Mouse (Mus musculus): ENCODE measurements around the gene Kcnma1. TPM values are rescaled to one million over a fixed set of nuclear protein-coding genes. Genes with fewer than 3 reads are reported as not detected.

The Kcnma1 gene
- polyA plus RNA-seq, 1 experiment from 2014 or later, result 6.5 TPM

GRCm38 (mm10) chr14:23719246-23719645 lies 295.0 kb downstream of the Kcnma1 start:
- ATAC-seq (ENCODE audit: insufficient number of reproducible peaks, low FRiP score, low TSS enrichment, low read depth), result no peak
- Histone ChIP-seq H3K36me3 (no peaks in the 10 kb centered on the region), H3K27ac (replicated peaks) (no peak overlapping the region), H3K4me3 (replicated peaks) (no peak overlapping the region), H3K9me3 (replicated peaks) (no peaks in the 10 kb centered on the region), H3K9ac (no peak overlapping the region), H3K27me3 (no peaks in the 10 kb centered on the region), H3K4me2 (replicated peaks) (no peak overlapping the region), H3K4me1 (peaks cover 7% of the 10 kb centered on the region)
- WGBS, result 74% methylated on average over 3 of the region's 3 CpGs

- WGBS, result 89% methylated on average over 6 of the region's 6 CpGs
- no peak overlapping the region for H3K4me3 ChIP-seq (replicated peaks)
- H3K4me2 ChIP-seq (replicated peaks), result no peak overlapping the region
- H3K9me3 ChIP-seq (replicated peaks), result no peaks in the 10 kb centered on the region
- H3K27ac ChIP-seq (replicated peaks), result no peak overlapping the region
- peaks cover 9% of the 10 kb centered on the region for H3K4me1 ChIP-seq
- no peak overlapping the region for H3K9ac ChIP-seq
- ATAC-seq (ENCODE audit: insufficient number of reproducible peaks, low FRiP score, low TSS enrichment, low read depth), result no peak
- H3K27me3 ChIP-seq, result no peaks in the 10 kb centered on the region
- no peaks in the 10 kb centered on the region for H3K36me3 ChIP-seq
Measured at GRCm38 (mm10) chr14:23718667-23719066, 295.6 kb downstream of the Kcnma1 start.

GRCm38 (mm10) chr14:23714396-23715131 lies 299.7 kb downstream of the Kcnma1 start:
- Histone ChIP-seq H3K9me3 (replicated peaks) (no peaks in the 10 kb centered on the region), H3K4me3 (replicated peaks) (no peak overlapping the region), H3K9ac (no peak overlapping the region), H3K27ac (replicated peaks) (no peak overlapping the region), H3K36me3 (no peaks in the 10 kb centered on the region), H3K27me3 (no peaks in the 10 kb centered on the region), H3K4me2 (replicated peaks) (no peak overlapping the region), H3K4me1 (peaks cover 9% of the 10 kb centered on the region)
- peak; percentile 84 for ATAC-seq (ENCODE audit: insufficient number of reproducible peaks, low FRiP score, low TSS enrichment, low read depth)
- WGBS, result 40% methylated on average over 7 of the region's 7 CpGs

- Histone ChIP-seq H3K4me3 (replicated peaks) (no peak overlapping the region), H3K4me1 (peaks cover 9% of the 10 kb centered on the region), H3K27ac (replicated peaks) (no peak overlapping the region), H3K9me3 (replicated peaks) (no peaks in the 10 kb centered on the region), H3K27me3 (no peaks in the 10 kb centered on the region), H3K9ac (no peak overlapping the region), H3K36me3 (no peaks in the 10 kb centered on the region), H3K4me2 (replicated peaks) (no peak overlapping the region)
- 85% methylated on average over 5 of the region's 5 CpGs for WGBS
- no peak for ATAC-seq (ENCODE audit: insufficient number of reproducible peaks, low FRiP score, low TSS enrichment, low read depth)
Measured at GRCm38 (mm10) chr14:23712891-23713290, 301.4 kb downstream of the Kcnma1 start.

- no peaks in the 10 kb centered on the region for H3K27me3 ChIP-seq
- WGBS, result 79% methylated on average over 7 of the region's 7 CpGs
- no peak overlapping the region for H3K9ac ChIP-seq
Measured at GRCm38 (mm10) chr14:23710954-23711353, 303.3 kb downstream of the Kcnma1 start.

GRCm38 (mm10) chr14:23706837-23707236 lies 307.5 kb downstream of the Kcnma1 start:
- H3K36me3 ChIP-seq, result no peaks in the 10 kb centered on the region
- H3K27ac ChIP-seq (replicated peaks), result no peak overlapping the region
- H3K27me3 ChIP-seq, result no peaks in the 10 kb centered on the region
- no peak overlapping the region for H3K4me3 ChIP-seq (replicated peaks)
- no peak overlapping the region for H3K4me2 ChIP-seq (replicated peaks)
- ATAC-seq (ENCODE audit: insufficient number of reproducible peaks, low FRiP score, low TSS enrichment, low read depth), result no peak; the same call in 1 of the 2 replicates
- peaks cover 11% of the 10 kb centered on the region; the same call in 1 of the 2 replicates for H3K4me1 ChIP-seq
- no peak overlapping the region for H3K9ac ChIP-seq
- H3K9me3 ChIP-seq (replicated peaks), result no peaks in the 10 kb centered on the region
- 54% methylated on average over 10 of the region's 10 CpGs for WGBS

More at GRCm38 (mm10) chr14:23710954-23711353, 303.3 kb downstream of the Kcnma1 start:
- no peak overlapping the region for H3K4me2 ChIP-seq (replicated peaks)
- H3K9me3 ChIP-seq (replicated peaks), result no peaks in the 10 kb centered on the region
- no peaks in the 10 kb centered on the region for H3K36me3 ChIP-seq
- ATAC-seq (ENCODE audit: insufficient number of reproducible peaks, low FRiP score, low TSS enrichment, low read depth), result no peak
- no peak overlapping the region for H3K27ac ChIP-seq (replicated peaks)
- H3K4me1 ChIP-seq, result peaks cover 11% of the 10 kb centered on the region
- H3K4me3 ChIP-seq (replicated peaks), result no peak overlapping the region

GRCm38 (mm10) chr14:23705647-23706046 lies 308.6 kb downstream of the Kcnma1 start:
- Histone ChIP-seq H3K9me3 (replicated peaks) (no peaks in the 10 kb centered on the region), H3K27me3 (no peaks in the 10 kb centered on the region), H3K27ac (replicated peaks) (no peak overlapping the region), H3K4me1 (peaks cover 11% of the 10 kb centered on the region; the same call in 1 of the 2 replicates), H3K4me2 (replicated peaks) (no peak overlapping the region), H3K36me3 (no peaks in the 10 kb centered on the region), H3K9ac (no peak overlapping the region), H3K4me3 (replicated peaks) (no peak overlapping the region)
- ATAC-seq (ENCODE audit: insufficient number of reproducible peaks, low FRiP score, low TSS enrichment, low read depth), result no peak
- WGBS, result 54% methylated on average over 3 of the region's 3 CpGs

GRCm38 (mm10) chr14:23704303-23704702 lies 310.0 kb downstream of the Kcnma1 start:
- no peak overlapping the region for H3K9ac ChIP-seq
- ATAC-seq (ENCODE audit: insufficient number of reproducible peaks, low FRiP score, low TSS enrichment, low read depth), result no peak
- H3K4me1 ChIP-seq, result peaks cover 11% of the 10 kb centered on the region; the same call in 1 of the 2 replicates
- H3K27me3 ChIP-seq, result no peaks in the 10 kb centered on the region
- no peaks in the 10 kb centered on the region for H3K36me3 ChIP-seq
- H3K9me3 ChIP-seq (replicated peaks), result no peaks in the 10 kb centered on the region
- H3K4me3 ChIP-seq (replicated peaks), result no peak overlapping the region
- H3K27ac ChIP-seq (replicated peaks), result no peak overlapping the region
- no peak overlapping the region for H3K4me2 ChIP-seq (replicated peaks)

- H3K27ac ChIP-seq (replicated peaks), result no peak overlapping the region
- H3K4me3 ChIP-seq (replicated peaks), result no peak overlapping the region
- ATAC-seq (ENCODE audit: insufficient number of reproducible peaks, low FRiP score, low TSS enrichment, low read depth), result no peak
- 67% methylated on average over 3 of the region's 3 CpGs for WGBS
- H3K27me3 ChIP-seq, result no peaks in the 10 kb centered on the region
- no peaks in the 10 kb centered on the region for H3K4me1 ChIP-seq
- no peaks in the 10 kb centered on the region for H3K36me3 ChIP-seq
- no peak overlapping the region for H3K9ac ChIP-seq
- H3K9me3 ChIP-seq (replicated peaks), result no peaks in the 10 kb centered on the region
- no peak overlapping the region for H3K4me2 ChIP-seq (replicated peaks)
Measured at GRCm38 (mm10) chr14:23696341-23696740, 317.9 kb downstream of the Kcnma1 start.

GRCm38 (mm10) chr14:23689681-23690080 lies 324.6 kb downstream of the Kcnma1 start:
- Histone ChIP-seq H3K9ac (no peak overlapping the region), H3K4me2 (replicated peaks) (no peak overlapping the region), H3K27me3 (no peaks in the 10 kb centered on the region), H3K9me3 (replicated peaks) (no peaks in the 10 kb centered on the region), H3K27ac (replicated peaks) (no peak overlapping the region), H3K4me3 (replicated peaks) (no peak overlapping the region), H3K4me1 (no peaks in the 10 kb centered on the region), H3K36me3 (no peaks in the 10 kb centered on the region)
- peak; percentile 51 for ATAC-seq (ENCODE audit: insufficient number of reproducible peaks, low FRiP score, low TSS enrichment, low read depth)
- WGBS, result 26% methylated on average over 5 of the region's 5 CpGs

- WGBS, result 45% methylated on average over 3 of the region's 3 CpGs
- Histone ChIP-seq H3K27me3 (no peaks in the 10 kb centered on the region), H3K27ac (replicated peaks) (0 out of 2 replicates have a peak overlapping the region, but pooled peaks have one; percentile 11), H3K9ac (no peak overlapping the region), H3K4me2 (replicated peaks) (no peak overlapping the region), H3K4me3 (replicated peaks) (no peak overlapping the region), H3K36me3 (no peaks in the 10 kb centered on the region), H3K9me3 (replicated peaks) (no peaks in the 10 kb centered on the region), H3K4me1 (no peaks in the 10 kb centered on the region)
- ATAC-seq (ENCODE audit: insufficient number of reproducible peaks, low FRiP score, low TSS enrichment, low read depth), result no peak
Measured at GRCm38 (mm10) chr14:23688513-23688912, 325.8 kb downstream of the Kcnma1 start.
